Mouse (Mus musculus): ENCODE data around the gene Arrdc2. TPM values are rescaled to one million over a fixed set of nuclear protein-coding genes. Genes with fewer than 3 reads are reported as not detected.

Arrdc2 gene
- polyA plus RNA-seq, 1 experiment from 2014 or later = 8.0 TPM

GRCm38 (mm10) chr8:70846371-70847154, 7.0 kb upstream of the Arrdc2 start:
- Histone ChIP-seq H3K36me3 (ENCODE audit: control insufficient read depth, insufficient read depth, low read length) (no peaks in the 10 kb centered on the region), H3K27me3 (ENCODE audit: control insufficient read depth, insufficient read depth, low read length) (no peaks in the 10 kb centered on the region)
- no peak for ATAC-seq (ENCODE audit: low FRiP score)

GRCm38 (mm10) chr8:70845108-70845507, 5.6 kb upstream of the Arrdc2 start:
- Histone ChIP-seq H3K4me1 (ENCODE audit: control insufficient read depth, insufficient read depth, low read length) (no peaks in the 10 kb centered on the region), H3K9ac (ENCODE audit: low read length) (no peak overlapping the region), H3K4me2 (no peak overlapping the region), H3K36me3 (ENCODE audit: control insufficient read depth, insufficient read depth, low read length) (no peaks in the 10 kb centered on the region), H3K9me3 (ENCODE audit: control insufficient read depth, low read length) (no peaks in the 10 kb centered on the region), H3K27ac (ENCODE audit: low read depth, low read length) (no peak overlapping the region), H3K27me3 (ENCODE audit: control insufficient read depth, insufficient read depth, low read length) (no peaks in the 10 kb centered on the region), H3K4me3 (ENCODE audit: low read depth, low read length) (no peak overlapping the region)
- ATAC-seq (ENCODE audit: low FRiP score) = no peak
- 43% methylated on average over 5 of the region's 5 CpGs for WGBS
- DNase-seq (ENCODE audit: low spot score, missing footprints) = no peak

More at GRCm38 (mm10) chr8:70846371-70847154, 7.0 kb upstream of the Arrdc2 start:
- no peaks in the 10 kb centered on the region for H3K9me3 ChIP-seq (ENCODE audit: control insufficient read depth, low read length)
- H3K4me3 ChIP-seq (ENCODE audit: low read depth, low read length) = no peak overlapping the region
- H3K4me1 ChIP-seq (ENCODE audit: control insufficient read depth, insufficient read depth, low read length) = no peaks in the 10 kb centered on the region
- WGBS = 53% methylated on average over 15 of the region's 15 CpGs
- H3K27ac ChIP-seq (ENCODE audit: low read depth, low read length) = no peak overlapping the region
- no peak overlapping the region for H3K4me2 ChIP-seq
- H3K9ac ChIP-seq (ENCODE audit: low read length) = no peak overlapping the region
- DNase-seq (ENCODE audit: low spot score, missing footprints) = no peak

- no peaks in the 10 kb centered on the region for H3K27me3 ChIP-seq (ENCODE audit: control insufficient read depth, insufficient read depth, low read length)
- H3K9me3 ChIP-seq (ENCODE audit: control insufficient read depth, low read length) = no peaks in the 10 kb centered on the region
- H3K4me3 ChIP-seq (ENCODE audit: low read depth, low read length) = no peak overlapping the region
- ATAC-seq (ENCODE audit: low FRiP score) (peak; percentile 15; the same call in 1 of the 2 replicates), DNase-seq (ENCODE audit: low spot score, missing footprints) (peak; percentile 99)
- WGBS = 2% methylated on average over 6 of the region's 6 CpGs
- H3K4me1 ChIP-seq (ENCODE audit: control insufficient read depth, insufficient read depth, low read length) = no peaks in the 10 kb centered on the region
- H3K27ac ChIP-seq (ENCODE audit: low read depth, low read length) = no peak overlapping the region
- H3K4me2 ChIP-seq = no peak overlapping the region
- no peaks in the 10 kb centered on the region for H3K36me3 ChIP-seq (ENCODE audit: control insufficient read depth, insufficient read depth, low read length)
- H3K9ac ChIP-seq (ENCODE audit: low read length) = no peak overlapping the region
These were observed 5.0 kb upstream of the Arrdc2 start for GRCm38 (mm10) chr8:70844523-70844922.

GRCm38 (mm10) chr8:70843941-70844340, 4.4 kb upstream of the Arrdc2 start:
- DNase-seq (ENCODE audit: low spot score, missing footprints) (no peak), ATAC-seq (ENCODE audit: low FRiP score) (no peak)
- WGBS = 83% methylated on average over 8 of the region's 8 CpGs
- Histone ChIP-seq H3K4me1 (ENCODE audit: control insufficient read depth, insufficient read depth, low read length) (no peaks in the 10 kb centered on the region; the same call in 1 of the 2 replicates), H3K9me3 (ENCODE audit: control insufficient read depth, low read length) (no peaks in the 10 kb centered on the region), H3K4me3 (ENCODE audit: low read depth, low read length) (no peak overlapping the region), H3K9ac (ENCODE audit: low read length) (no peak overlapping the region), H3K27ac (ENCODE audit: low read depth, low read length) (no peak overlapping the region), H3K27me3 (ENCODE audit: control insufficient read depth, insufficient read depth, low read length) (no peaks in the 10 kb centered on the region), H3K36me3 (ENCODE audit: control insufficient read depth, insufficient read depth, low read length) (no peaks in the 10 kb centered on the region), H3K4me2 (no peak overlapping the region)

GRCm38 (mm10) chr8:70843214-70843773, 3.8 kb upstream of the Arrdc2 start:
- H3K27ac ChIP-seq (ENCODE audit: low read depth, low read length) = no peak overlapping the region
- no peaks in the 10 kb centered on the region; the same call in 1 of the 2 replicates for H3K27me3 ChIP-seq (ENCODE audit: control insufficient read depth, insufficient read depth, low read length)
- no peaks in the 10 kb centered on the region for H3K9me3 ChIP-seq (ENCODE audit: control insufficient read depth, low read length)
- ATAC-seq (ENCODE audit: low FRiP score) = no peak
- H3K36me3 ChIP-seq (ENCODE audit: control insufficient read depth, insufficient read depth, low read length) = no peaks in the 10 kb centered on the region
- no peak overlapping the region for H3K4me2 ChIP-seq
- H3K9ac ChIP-seq (ENCODE audit: low read length) = no peak overlapping the region
- no peak overlapping the region for H3K4me3 ChIP-seq (ENCODE audit: low read depth, low read length)
- 81% methylated on average over 5 of the region's 5 CpGs for WGBS
- DNase-seq (ENCODE audit: low spot score, missing footprints) = no peak
- H3K4me1 ChIP-seq (ENCODE audit: control insufficient read depth, insufficient read depth, low read length) = peaks cover 6% of the 10 kb centered on the region

- H3K36me3 ChIP-seq (ENCODE audit: control insufficient read depth, insufficient read depth, low read length) = no peaks in the 10 kb centered on the region
- peaks cover 6% of the 10 kb centered on the region for H3K4me1 ChIP-seq (ENCODE audit: control insufficient read depth, insufficient read depth, low read length)
- no peak overlapping the region; the same call in 1 of the 2 replicates for H3K27ac ChIP-seq (ENCODE audit: low read depth, low read length)
- no peaks in the 10 kb centered on the region; the same call in 1 of the 2 replicates for H3K27me3 ChIP-seq (ENCODE audit: control insufficient read depth, insufficient read depth, low read length)
- ATAC-seq (ENCODE audit: low FRiP score) (no peak), DNase-seq (ENCODE audit: low spot score, missing footprints) (no peak)
- H3K9ac ChIP-seq (ENCODE audit: low read length) = no peak overlapping the region
- no peak overlapping the region for H3K4me3 ChIP-seq (ENCODE audit: low read depth, low read length)
- H3K9me3 ChIP-seq (ENCODE audit: control insufficient read depth, low read length) = no peaks in the 10 kb centered on the region
- 74% methylated on average over 25 of the region's 25 CpGs for WGBS
- no peak overlapping the region for H3K4me2 ChIP-seq
These were observed 3.0 kb upstream of the Arrdc2 start for GRCm38 (mm10) chr8:70842484-70842883.

- Histone ChIP-seq H3K4me2 (no peak overlapping the region; the same call in 1 of the 2 replicates), H3K9me3 (ENCODE audit: control insufficient read depth, low read length) (no peaks in the 10 kb centered on the region), H3K4me3 (ENCODE audit: low read depth, low read length) (no peak overlapping the region), H3K27me3 (ENCODE audit: control insufficient read depth, insufficient read depth, low read length) (no peaks in the 10 kb centered on the region; the same call in 1 of the 2 replicates), H3K9ac (ENCODE audit: low read length) (no peak overlapping the region; the same call in 1 of the 2 replicates), H3K36me3 (ENCODE audit: control insufficient read depth, insufficient read depth, low read length) (no peaks in the 10 kb centered on the region), H3K4me1 (ENCODE audit: control insufficient read depth, insufficient read depth, low read length) (peaks cover 6% of the 10 kb centered on the region), H3K27ac (ENCODE audit: low read depth, low read length) (no peak overlapping the region)
- DNase-seq (ENCODE audit: low spot score, missing footprints) (peak; percentile 99), ATAC-seq (ENCODE audit: low FRiP score) (no peak)
- 39% methylated on average over 22 of the region's 22 CpGs for WGBS
These were observed 1.9 kb upstream of the Arrdc2 start for GRCm38 (mm10) chr8:70841147-70842072.

- Histone ChIP-seq H3K36me3 (ENCODE audit: control insufficient read depth, insufficient read depth, low read length) (no peaks in the 10 kb centered on the region), H3K9me3 (ENCODE audit: control insufficient read depth, low read length) (no peaks in the 10 kb centered on the region), H3K27me3 (ENCODE audit: control insufficient read depth, insufficient read depth, low read length) (no peaks in the 10 kb centered on the region; the same call in 1 of the 2 replicates), H3K4me1 (ENCODE audit: control insufficient read depth, insufficient read depth, low read length) (peaks cover 6% of the 10 kb centered on the region), H3K4me2 (no peak overlapping the region), H3K27ac (ENCODE audit: low read depth, low read length) (no peak overlapping the region), H3K9ac (ENCODE audit: low read length) (no peak overlapping the region), H3K4me3 (ENCODE audit: low read depth, low read length) (no peak overlapping the region)
- ATAC-seq (ENCODE audit: low FRiP score) (no peak), DNase-seq (ENCODE audit: low spot score, missing footprints) (no peak)
- WGBS = 55% methylated on average over 10 of the region's 10 CpGs
These were observed 1.1 kb upstream of the Arrdc2 start for GRCm38 (mm10) chr8:70840590-70840989.

All from midbrain, embryonic 11.5 days (tissue).